Mouse (Mus musculus): ENCODE data around the gene Trpv5.

DNA sequence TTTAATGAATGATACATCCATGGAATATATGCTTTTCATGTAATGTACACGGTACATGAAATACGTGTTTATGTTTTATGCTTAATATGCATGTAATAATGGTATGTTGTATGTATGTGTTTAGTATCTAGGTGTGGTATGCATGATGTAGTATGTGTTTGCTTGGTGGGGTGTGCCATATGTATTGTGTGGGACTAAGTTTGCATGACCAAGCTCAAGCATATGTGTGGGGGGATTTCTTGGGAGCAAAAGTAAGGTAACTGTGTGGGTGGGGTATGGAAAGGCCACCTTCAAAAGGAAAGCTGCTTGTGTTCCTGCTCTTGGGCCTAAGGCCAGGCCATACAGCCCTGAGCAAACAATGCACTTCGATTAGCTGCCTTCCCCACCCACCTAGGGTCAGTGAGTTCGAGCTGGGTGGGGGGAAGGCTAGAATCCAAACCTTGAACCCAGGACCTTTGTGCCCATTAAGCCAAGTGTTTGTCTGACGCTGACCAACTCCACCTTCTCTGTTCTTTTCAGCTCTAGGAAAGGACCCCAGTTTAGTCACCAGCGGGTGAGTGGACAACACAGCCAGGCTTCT is 42.6 kb downstream of the Trpv5 start:
- TF ChIP-seq EP300 (IDR thresholded peaks at IDR 0.05; ENCODE audit: low read depth) = no peak
- TF ChIP-seq CTCF (IDR thresholded peaks at IDR 0.05; ENCODE audit: low read depth) = no peak
